ENCODE assay signal across 8 mouse cellular contexts in the genomic region with DNA sequence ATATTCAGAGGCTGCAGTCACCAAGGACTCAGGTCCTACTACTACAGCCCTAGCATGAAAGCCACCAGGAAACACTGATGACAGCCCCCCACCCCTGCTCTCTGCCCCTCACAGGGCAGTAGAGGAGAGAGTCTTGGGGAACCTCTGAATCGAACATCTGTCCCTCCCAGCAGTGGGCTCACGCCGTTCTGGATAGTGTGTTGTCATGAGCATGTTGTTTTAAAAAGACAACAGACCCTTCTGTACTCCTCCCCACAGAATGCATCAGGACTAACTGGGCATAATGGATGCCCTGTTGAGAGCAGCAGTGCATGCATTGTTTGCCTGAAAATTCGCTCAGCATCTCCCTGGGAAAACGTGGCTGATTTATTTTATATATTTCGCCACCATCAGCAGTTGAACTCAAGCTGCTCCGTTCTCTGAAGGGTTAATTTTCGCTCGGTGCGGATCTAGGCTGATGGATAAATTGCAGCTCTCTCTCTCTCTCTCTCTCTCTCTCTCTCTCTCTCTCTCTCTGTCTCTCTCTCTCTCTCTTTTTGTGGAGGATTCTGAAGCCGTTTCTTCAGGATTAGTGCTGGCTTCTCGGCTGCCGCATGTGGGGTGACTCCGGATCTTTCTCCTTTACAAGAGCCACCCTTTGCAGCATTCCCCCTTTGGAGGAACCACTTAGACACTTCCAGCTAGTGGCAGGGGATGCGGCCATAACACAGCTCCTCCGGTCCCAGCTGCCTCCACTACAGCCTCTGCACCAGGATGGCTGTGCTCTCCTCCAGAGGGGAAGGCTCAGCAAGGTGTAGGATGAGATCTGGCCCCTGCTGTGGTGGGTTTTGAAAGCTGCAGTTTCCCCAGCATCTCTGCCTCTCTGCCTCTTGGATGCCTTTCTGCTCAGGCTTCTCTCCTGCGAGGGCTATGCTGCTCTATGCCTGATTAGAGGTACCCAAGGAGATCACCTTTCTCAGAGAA.
DNase-seq lines count a peak whose midpoint lies in the region; ATAC-seq and TF ChIP-seq lines count a peak whose summit lies in the region.

No protein-coding gene starts in this region.

- H3K9me3 ChIP-seq in forebrain, embryonic 10.5 days = no peaks in the 10 kb centered on the region
- H3K9me3 ChIP-seq in limb, embryonic 14.5 days (ENCODE audit: control insufficient read depth, low read length) = no peaks in the 10 kb centered on the region

- WGBS in forebrain, embryonic 10.5 days = 3% methylated on average over 17 of the region's 17 CpGs
- 9% methylated on average over 17 of the region's 17 CpGs for WGBS in limb, embryonic 14.5 days

- TF ChIP-seq POLR2A in limb, embryonic 14.5 days (IDR thresholded peaks at IDR 0.05; ENCODE audit: borderline replicate concordance, extremely low read depth, insufficient read depth, insufficient read length) = no peak

- peak overlapping the region; percentile 49 for H3K4me3 ChIP-seq in forebrain, embryonic 10.5 days
- H3K4me3 ChIP-seq in limb, embryonic 14.5 days (replicated peaks; ENCODE audit: low read length) = peak overlapping the region; percentile 26

- peak; percentile 55 for ATAC-seq in limb, embryonic 14.5 days (ENCODE audit: low FRiP score, low read depth)

- no peaks in the 10 kb centered on the region for H3K36me3 ChIP-seq in forebrain, embryonic 10.5 days (replicated peaks)
- no peaks in the 10 kb centered on the region for H3K36me3 ChIP-seq in limb, embryonic 14.5 days (ENCODE audit: control insufficient read depth, insufficient read depth, low read length)

- H3K27ac ChIP-seq in forebrain, embryonic 10.5 days = peak overlapping the region; percentile 79
- H3K27ac ChIP-seq in limb, embryonic 14.5 days (replicated peaks; ENCODE audit: low read depth, low read length) = no peak overlapping the region

- DNase-seq in frontal cortex, postnatal 36 days (ENCODE audit: low spot score in 2 of 2) = peak; percentile 64 to 70
- DNase-seq in frontal cortex, postnatal 25 days (ENCODE audit: low spot score in 2 of 2) = no peak
- peak; percentile 10 for DNase-seq in R1 (ENCODE audit: low read depth, low spot score)
- peak; percentile 32 for DNase-seq in forebrain, embryonic 10.5 days (ENCODE audit: extremely low spot score, low spot score)
- no peak for DNase-seq in limb, embryonic 14.5 days (ENCODE audit: low spot score)
- DNase-seq in yolk sac, embryonic 10.5 days (ENCODE audit: low spot score) = peak; percentile 5
- no peak for DNase-seq in gastrocnemius, adult 8-10 months (ENCODE audit: low spot score in 2 of 2)
- no peak for DNase-seq in thymus, postnatal 14 days

- peak overlapping the region; percentile 44 for H3K4me2 ChIP-seq in limb, embryonic 14.5 days (replicated peaks; ENCODE audit: low read depth, low read length, severe bottlenecking)

- peak overlapping the region; percentile 46 for H3K9ac ChIP-seq in limb, embryonic 14.5 days (ENCODE audit: low read depth, low read length, severe bottlenecking)

- H3K4me1 ChIP-seq in forebrain, embryonic 10.5 days = peaks cover 32% of the 10 kb centered on the region
- H3K4me1 ChIP-seq in limb, embryonic 14.5 days (ENCODE audit: control insufficient read depth, insufficient read depth, low read length) = peaks cover 15% of the 10 kb centered on the region

- peaks cover 18% of the 10 kb centered on the region for H3K27me3 ChIP-seq in forebrain, embryonic 10.5 days (ENCODE audit: poor library complexity, severe bottlenecking)
- no peaks in the 10 kb centered on the region for H3K27me3 ChIP-seq in limb, embryonic 14.5 days (ENCODE audit: control insufficient read depth, insufficient read depth, low read length)

Comparison
In these comparisons a context has a peak if more than half of its experiments do, and no peak if none do; other contexts are left out.
1. DNase-seq: peak in frontal cortex, postnatal 36 days (2 of 2), R1 (single experiment), forebrain, embryonic 10.5 days (single experiment) and yolk sac, embryonic 10.5 days (single experiment); none in frontal cortex, postnatal 25 days (0 of 2), limb, embryonic 14.5 days (single experiment), gastrocnemius, adult 8-10 months (0 of 2) and thymus, postnatal 14 days (single experiment).